Mouse (Mus musculus): ENCODE data around the gene Dcst2. TPM values are rescaled to one million over a fixed set of nuclear protein-coding genes. Genes with fewer than 3 reads are reported as not detected.
A peak's percentile ranks its signal among the peaks of the same experiment; 100 is the strongest.

Dcst2 gene
- total RNA-seq (2014; rRNA removed; ENCODE audit: low replicate concordance): 0.39 TPM in 1 of 2 replicates, not detected in the other
- polyA plus RNA-seq (2015; fragmentation: Nextera tagmentation; extraction: Ambion mirVana): 0.07 TPM in 1 of 2 replicates, not detected in the other

- no peaks in the 10 kb centered on the region for H3K4me1 ChIP-seq (ENCODE audit: control insufficient read depth, insufficient read depth)
- H3K9ac ChIP-seq (replicated peaks; ENCODE audit: low read depth, low read length): no peak within 1 kb of the TSS
- H3K4me2 ChIP-seq (ENCODE audit: low read depth, low read length): no peak within 1 kb of the TSS
- H3K9me3 ChIP-seq (replicated peaks; ENCODE audit: control insufficient read depth, low read length): no peaks in the 10 kb centered on the region
- H3K27me3 ChIP-seq (ENCODE audit: control insufficient read depth, insufficient read depth, low read length): no peaks in the 10 kb centered on the region
- WGBS: 84% methylated on average over 7 of the region's 7 CpGs
- no peak within 1 kb of the TSS for H3K4me3 ChIP-seq (ENCODE audit: low read depth, low read length)
- H3K27ac ChIP-seq (ENCODE audit: low read depth): no peak within 1 kb of the TSS
- H3K36me3 ChIP-seq (replicated peaks; ENCODE audit: control insufficient read depth, insufficient read depth, low read length): no peaks in the 10 kb centered on the region
- no peak for DNase-seq (ENCODE audit: low spot score)
- no peak for TF ChIP-seq EP300 (IDR thresholded peaks at IDR 0.05; ENCODE audit: low read depth)
- TF ChIP-seq CTCF (IDR thresholded peaks at IDR 0.05; ENCODE audit: low read depth): no peak
- ATAC-seq (ENCODE audit: insufficient read depth, low read depth): no peak
These were observed at the start of gene Dcst2 for GRCm38 (mm10) chr3:89361675-89362074. TSS of gene Dcst2 (plus strand) at chr3:89361975.

- H3K4me2 ChIP-seq (ENCODE audit: low read depth, low read length): no peak overlapping the region
- H3K4me1 ChIP-seq (ENCODE audit: control insufficient read depth, insufficient read depth): peaks cover 23% of the 10 kb centered on the region; the same call in 1 of the 2 replicates
- DNase-seq (ENCODE audit: low spot score): no peak
- ATAC-seq (ENCODE audit: insufficient read depth, low read depth): no peak
- TF ChIP-seq EP300 (IDR thresholded peaks at IDR 0.05; ENCODE audit: low read depth) (no peak), CTCF (IDR thresholded peaks at IDR 0.05; ENCODE audit: low read depth) (no peak)
- peaks cover 33% of the 10 kb centered on the region for H3K27me3 ChIP-seq (ENCODE audit: control insufficient read depth, insufficient read depth, low read length)
- no peaks in the 10 kb centered on the region for H3K9me3 ChIP-seq (replicated peaks; ENCODE audit: control insufficient read depth, low read length)
- no peak overlapping the region for H3K9ac ChIP-seq (replicated peaks; ENCODE audit: low read depth, low read length)
- no peak overlapping the region for H3K4me3 ChIP-seq (ENCODE audit: low read depth, low read length)
- H3K36me3 ChIP-seq (replicated peaks; ENCODE audit: control insufficient read depth, insufficient read depth, low read length): no peaks in the 10 kb centered on the region
- WGBS: 53% methylated on average over 4 of the region's 5 CpGs
- no peak overlapping the region for H3K27ac ChIP-seq (ENCODE audit: low read depth)
These were observed 47.4 kb upstream of the Dcst2 start for GRCm38 (mm10) chr3:89314340-89314739.

GRCm38 (mm10) chr3:89314791-89315190 lies 47.0 kb upstream of the Dcst2 start:
- no peak for ATAC-seq (ENCODE audit: insufficient read depth, low read depth)
- DNase-seq (ENCODE audit: low spot score): no peak
- H3K36me3 ChIP-seq (replicated peaks; ENCODE audit: control insufficient read depth, insufficient read depth, low read length): no peaks in the 10 kb centered on the region
- TF ChIP-seq CTCF (IDR thresholded peaks at IDR 0.05; ENCODE audit: low read depth) (no peak), EP300 (IDR thresholded peaks at IDR 0.05; ENCODE audit: low read depth) (no peak)
- no peak overlapping the region for H3K27ac ChIP-seq (ENCODE audit: low read depth)
- 48% methylated on average over 2 of the region's 2 CpGs for WGBS
- peaks cover 27% of the 10 kb centered on the region; the same call in 1 of the 2 replicates for H3K4me1 ChIP-seq (ENCODE audit: control insufficient read depth, insufficient read depth)
- H3K9me3 ChIP-seq (replicated peaks; ENCODE audit: control insufficient read depth, low read length): no peaks in the 10 kb centered on the region
- no peak overlapping the region for H3K9ac ChIP-seq (replicated peaks; ENCODE audit: low read depth, low read length)
- no peak overlapping the region for H3K4me3 ChIP-seq (ENCODE audit: low read depth, low read length)
- peak overlapping the region; percentile 63 for H3K4me2 ChIP-seq (ENCODE audit: low read depth, low read length)
- peaks cover 37% of the 10 kb centered on the region for H3K27me3 ChIP-seq (ENCODE audit: control insufficient read depth, insufficient read depth, low read length)

GRCm38 (mm10) chr3:89315195-89315929 lies 46.4 kb upstream of the Dcst2 start:
- 8% methylated on average over 23 of the region's 26 CpGs for WGBS
- peak; percentile 39; the same call in 1 of the 2 replicates for ATAC-seq (ENCODE audit: insufficient read depth, low read depth)
- H3K4me1 ChIP-seq (ENCODE audit: control insufficient read depth, insufficient read depth): peaks cover 29% of the 10 kb centered on the region
- peak; percentile 74 for TF ChIP-seq CTCF (IDR thresholded peaks at IDR 0.05; ENCODE audit: low read depth)
- no peak for TF ChIP-seq EP300 (IDR thresholded peaks at IDR 0.05; ENCODE audit: low read depth)
- H3K4me2 ChIP-seq (ENCODE audit: low read depth, low read length): peak overlapping the region; percentile 63
- DNase-seq (ENCODE audit: low spot score): no peak
- H3K27me3 ChIP-seq (ENCODE audit: control insufficient read depth, insufficient read depth, low read length): peaks cover 43% of the 10 kb centered on the region
- no peaks in the 10 kb centered on the region for H3K9me3 ChIP-seq (replicated peaks; ENCODE audit: control insufficient read depth, low read length)
- no peak overlapping the region for H3K9ac ChIP-seq (replicated peaks; ENCODE audit: low read depth, low read length)
- peak overlapping the region; percentile 26; the same call in 1 of the 2 replicates for H3K4me3 ChIP-seq (ENCODE audit: low read depth, low read length)
- no peaks in the 10 kb centered on the region for H3K36me3 ChIP-seq (replicated peaks; ENCODE audit: control insufficient read depth, insufficient read depth, low read length)
- no peak overlapping the region for H3K27ac ChIP-seq (ENCODE audit: low read depth)

GRCm38 (mm10) chr3:89315930-89316831 lies 45.6 kb upstream of the Dcst2 start:
- no peak for TF ChIP-seq EP300 (IDR thresholded peaks at IDR 0.05; ENCODE audit: low read depth)
- TF ChIP-seq CTCF (IDR thresholded peaks at IDR 0.05; ENCODE audit: low read depth): no peak
- peak overlapping the region; percentile 63 for H3K4me2 ChIP-seq (ENCODE audit: low read depth, low read length)
- H3K4me3 ChIP-seq (ENCODE audit: low read depth, low read length): 0 out of 2 replicates have a peak overlapping the region, but pooled peaks have one; percentile 26
- H3K27me3 ChIP-seq (ENCODE audit: control insufficient read depth, insufficient read depth, low read length): peaks cover 51% of the 10 kb centered on the region
- no peaks in the 10 kb centered on the region for H3K9me3 ChIP-seq (replicated peaks; ENCODE audit: control insufficient read depth, low read length)
- H3K27ac ChIP-seq (ENCODE audit: low read depth): no peak overlapping the region
- no peak for DNase-seq (ENCODE audit: low spot score)
- WGBS: 22% methylated on average over 40 of the region's 40 CpGs
- ATAC-seq (ENCODE audit: insufficient read depth, low read depth): 0 out of 2 replicates have a peak, but pooled peaks have one; percentile 4
- no peaks in the 10 kb centered on the region for H3K36me3 ChIP-seq (replicated peaks; ENCODE audit: control insufficient read depth, insufficient read depth, low read length)
- H3K4me1 ChIP-seq (ENCODE audit: control insufficient read depth, insufficient read depth): peaks cover 37% of the 10 kb centered on the region
- H3K9ac ChIP-seq (replicated peaks; ENCODE audit: low read depth, low read length): no peak overlapping the region

Measured in heart, postnatal 0 days (tissue).